Mouse (Mus musculus): ENCODE data around the gene Pde9a. TPM values are rescaled to one million over a fixed set of nuclear protein-coding genes. Genes with fewer than 3 reads are reported as not detected.

Pde9a gene
- total RNA-seq, 2 experiments from 2014 or later, result 21.8 to 31.9 TPM

GRCm38 (mm10) chr17:31462506-31462905, 76.5 kb downstream of the Pde9a start:
- no peak for TF ChIP-seq CTCF (conservative IDR thresholded peaks at IDR 0.05)
- Histone ChIP-seq H3K4me3 (no peak overlapping the region), H3K27ac (no peak overlapping the region)
- no peak for DNase-seq (ENCODE audit: low spot score in 2 of 2)

DNA sequence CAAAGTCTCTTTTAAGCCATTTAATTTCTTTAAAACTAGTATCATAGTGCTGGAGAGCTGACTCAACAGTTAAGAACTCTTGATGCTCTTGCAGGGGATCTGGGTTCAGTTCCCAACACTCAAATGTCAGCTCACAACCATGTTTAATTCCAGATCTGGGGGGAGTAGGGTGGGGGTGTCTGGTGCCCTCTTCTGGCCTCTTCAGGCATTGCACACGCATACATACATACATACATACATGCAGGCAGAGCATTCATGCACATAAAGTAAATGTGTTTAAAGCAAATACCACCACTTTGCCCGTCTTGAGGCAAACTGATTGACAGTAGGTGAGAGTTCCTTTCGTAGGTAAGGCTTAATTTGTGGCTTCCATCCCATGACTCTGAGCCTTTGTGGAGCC, 80.8 kb downstream of the Pde9a start:
- TF ChIP-seq CTCF (conservative IDR thresholded peaks at IDR 0.05), result peak; percentile 65
- no peak for DNase-seq (ENCODE audit: low spot score in 2 of 2)
- H3K4me3 ChIP-seq, result no peak overlapping the region
- H3K27ac ChIP-seq, result no peak overlapping the region

DNA sequence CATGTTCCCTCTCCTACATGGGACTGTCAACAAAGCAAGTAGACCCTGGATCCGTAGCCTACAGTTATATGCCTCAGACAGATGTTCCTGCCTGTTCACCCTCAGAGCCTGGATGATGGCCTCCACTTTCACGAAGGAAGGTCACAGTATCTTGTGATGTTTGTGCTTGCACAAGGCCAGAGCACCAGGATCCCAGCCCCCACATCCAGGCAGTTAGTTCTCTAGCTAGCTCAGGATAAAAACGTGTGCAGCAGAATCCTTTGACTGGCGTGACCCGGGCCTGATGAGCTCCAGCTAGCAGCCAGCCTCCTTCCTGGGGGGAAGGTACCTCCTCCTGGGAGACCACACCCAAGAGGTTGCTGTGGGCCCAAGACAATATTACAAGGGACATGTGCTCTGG, 82.5 kb downstream of the Pde9a start:
- Histone ChIP-seq H3K27ac (no peak overlapping the region), H3K4me3 (no peak overlapping the region)
- no peak for TF ChIP-seq CTCF (conservative IDR thresholded peaks at IDR 0.05)
- no peak for DNase-seq (ENCODE audit: low spot score in 2 of 2)

GRCm38 (mm10) chr17:31470766-31471418, 84.9 kb downstream of the Pde9a start:
- no peak for DNase-seq (ENCODE audit: low spot score in 2 of 2)
- no peak for TF ChIP-seq CTCF (conservative IDR thresholded peaks at IDR 0.05)

DNA sequence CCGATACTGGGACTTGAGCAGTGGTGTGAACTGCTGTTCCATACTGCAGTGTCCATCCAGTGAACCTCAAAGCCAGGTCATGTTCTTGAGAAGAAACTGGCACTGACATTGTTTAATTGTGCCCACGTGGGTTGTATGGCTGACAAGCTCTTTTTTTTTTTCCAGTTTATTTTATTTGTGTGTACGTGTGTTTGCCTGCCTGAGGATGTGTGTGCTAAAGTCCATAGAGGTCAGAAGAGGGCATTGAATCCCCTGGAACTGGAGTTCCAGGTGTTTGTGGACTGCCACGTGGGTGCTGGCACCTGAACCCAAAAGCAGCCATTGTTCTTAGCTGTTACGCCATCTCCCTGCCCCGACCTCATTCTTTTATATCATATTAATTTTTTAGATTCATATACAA, 88.4 kb downstream of the Pde9a start:
- no peak overlapping the region for H3K27ac ChIP-seq
- H3K4me3 ChIP-seq, result no peak overlapping the region
- no peak for TF ChIP-seq CTCF (conservative IDR thresholded peaks at IDR 0.05)
- no peak for DNase-seq (ENCODE audit: low spot score in 2 of 2)

More at GRCm38 (mm10) chr17:31470766-31471418, 84.9 kb downstream of the Pde9a start:
- Histone ChIP-seq H3K27ac (no peak overlapping the region), H3K4me3 (no peak overlapping the region)

GRCm38 (mm10) chr17:31478606-31479005, 92.6 kb downstream of the Pde9a start:
- Histone ChIP-seq H3K4me3 (no peak overlapping the region), H3K27ac (no peak overlapping the region)
- no peak for DNase-seq (ENCODE audit: low spot score in 2 of 2)
- TF ChIP-seq CTCF (conservative IDR thresholded peaks at IDR 0.05), result no peak

DNA sequence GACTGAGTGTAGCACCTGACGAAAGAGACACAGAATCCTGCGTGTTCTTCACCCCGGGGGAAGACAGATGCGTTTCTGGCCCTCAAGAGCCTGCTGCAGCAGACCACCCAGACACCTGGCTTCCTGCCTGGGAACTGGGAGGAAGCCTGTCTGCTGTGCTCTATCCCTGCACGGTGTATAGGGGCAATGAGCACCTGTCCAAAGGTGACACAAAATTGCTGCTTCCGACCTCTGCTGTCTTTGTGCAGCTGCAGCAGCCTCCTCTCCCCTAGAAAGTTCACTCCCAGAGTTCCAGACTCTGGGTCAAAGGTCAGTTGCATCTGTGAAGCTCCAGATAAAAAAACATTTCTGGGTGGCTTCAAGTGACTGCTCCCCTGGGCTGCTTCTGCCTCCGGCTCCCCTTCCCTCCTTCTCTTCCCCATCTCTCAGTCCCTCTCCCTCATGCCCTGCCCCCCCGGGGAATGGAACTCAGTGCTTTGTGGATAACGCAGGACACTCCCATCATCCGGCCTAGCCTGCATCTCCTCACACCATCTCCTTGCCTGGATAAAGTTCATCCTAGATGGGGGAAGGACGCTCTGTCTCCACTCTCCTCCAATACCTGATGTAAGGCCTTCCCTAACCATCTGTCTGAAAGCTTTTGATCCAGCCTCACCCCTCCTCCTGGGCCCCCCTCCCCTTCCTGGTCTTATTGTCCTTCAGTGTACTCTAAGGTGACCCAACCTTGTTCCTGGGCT, 93.3 kb downstream of the Pde9a start:
- TF ChIP-seq CTCF (conservative IDR thresholded peaks at IDR 0.05), result no peak
- Histone ChIP-seq H3K27ac (no peak overlapping the region), H3K4me3 (no peak overlapping the region)
- no peak for DNase-seq (ENCODE audit: low spot score in 2 of 2)

GRCm38 (mm10) chr17:31486616-31487198, 100.7 kb downstream of the Pde9a start:
- no peak for TF ChIP-seq CTCF (conservative IDR thresholded peaks at IDR 0.05)
- H3K4me3 ChIP-seq, result no peak overlapping the region
- no peak overlapping the region for H3K27ac ChIP-seq
- DNase-seq (ENCODE audit: low spot score in 2 of 2), result no peak

DNA sequence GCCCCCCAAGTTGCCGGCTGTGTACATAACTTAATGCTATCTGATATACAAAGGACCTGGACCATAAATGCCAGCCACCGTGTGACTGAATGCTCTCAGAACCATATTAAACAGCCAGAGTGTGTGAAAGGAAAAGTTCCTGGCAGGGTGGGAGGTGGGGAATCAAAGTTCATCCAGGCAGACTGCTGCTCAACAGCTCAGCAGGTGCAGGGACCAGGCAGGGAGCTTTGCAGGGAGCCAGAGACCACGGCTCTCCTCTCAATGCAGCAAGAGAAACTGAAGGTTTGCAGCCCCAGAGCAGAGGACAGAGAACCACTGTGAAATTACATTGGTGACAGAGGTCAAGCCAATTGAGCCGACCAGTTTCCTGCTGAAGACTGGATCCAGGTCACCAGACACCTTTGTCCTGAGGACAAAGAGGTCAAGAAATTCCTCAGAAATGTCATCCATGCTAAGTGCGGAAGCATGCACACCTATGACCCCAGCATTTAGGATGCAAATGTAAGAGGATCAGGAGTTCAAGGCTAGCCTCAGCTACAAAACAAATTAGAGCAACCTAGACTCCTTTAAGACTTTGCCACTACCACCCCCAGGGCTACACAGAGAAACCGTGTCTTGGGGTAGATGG, 101.5 kb downstream of the Pde9a start:
- no peak for DNase-seq (ENCODE audit: low spot score in 2 of 2)
- TF ChIP-seq CTCF (conservative IDR thresholded peaks at IDR 0.05), result no peak
- no peak overlapping the region for H3K27ac ChIP-seq
- H3K4me3 ChIP-seq, result no peak overlapping the region

DNA sequence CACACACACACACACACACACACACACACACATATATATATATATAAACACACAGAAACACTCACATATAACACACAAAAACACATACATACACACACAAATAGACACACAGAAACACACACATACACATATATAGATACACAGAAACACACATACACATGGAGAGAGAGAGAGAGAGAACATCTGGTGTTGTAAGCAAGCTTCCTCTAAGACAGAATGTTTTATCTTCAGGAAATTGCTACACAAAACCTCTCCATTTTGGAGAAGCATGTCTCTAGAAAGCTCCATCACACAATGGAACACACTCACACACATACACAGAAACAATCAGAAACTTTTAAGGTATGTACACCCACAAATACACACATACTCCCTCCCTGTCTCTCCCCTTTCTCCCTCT, 105.3 kb downstream of the Pde9a start:
- DNase-seq (ENCODE audit: low spot score in 2 of 2), result no peak
- no peak for TF ChIP-seq CTCF (conservative IDR thresholded peaks at IDR 0.05)
- Histone ChIP-seq H3K27ac (no peak overlapping the region), H3K4me3 (no peak overlapping the region)

DNA sequence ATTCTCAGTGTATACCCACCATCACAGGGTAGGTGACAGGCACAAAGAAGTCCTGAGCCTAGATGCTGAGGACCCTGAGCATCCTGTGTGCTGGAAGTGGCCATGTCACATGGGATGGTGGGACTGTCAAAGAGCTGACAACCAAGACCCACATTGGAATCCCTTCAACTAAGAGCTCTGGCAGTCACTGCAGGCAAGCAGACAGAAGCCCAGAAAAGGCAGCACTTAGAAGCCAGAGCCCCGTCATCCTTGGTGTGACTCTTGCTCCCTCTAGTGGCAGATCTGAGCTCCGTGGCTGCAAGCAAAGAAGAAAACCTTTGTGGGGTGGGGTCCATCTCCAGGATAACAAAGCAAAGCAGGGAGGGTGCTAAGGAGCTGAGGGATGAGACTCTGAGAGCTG, 106.4 kb downstream of the Pde9a start:
- Histone ChIP-seq H3K27ac (no peak overlapping the region), H3K4me3 (no peak overlapping the region)
- peak; percentile 97 for TF ChIP-seq CTCF (conservative IDR thresholded peaks at IDR 0.05)
- peak; percentile 85 for DNase-seq (ENCODE audit: low spot score in 2 of 2)

- no peak overlapping the region for H3K27ac ChIP-seq
- no peak overlapping the region for H3K4me3 ChIP-seq
- no peak for TF ChIP-seq CTCF (conservative IDR thresholded peaks at IDR 0.05)
- no peak for DNase-seq (ENCODE audit: low spot score in 2 of 2)
These were observed 109.0 kb downstream of the Pde9a start for GRCm38 (mm10) chr17:31494989-31495388.

DNA sequence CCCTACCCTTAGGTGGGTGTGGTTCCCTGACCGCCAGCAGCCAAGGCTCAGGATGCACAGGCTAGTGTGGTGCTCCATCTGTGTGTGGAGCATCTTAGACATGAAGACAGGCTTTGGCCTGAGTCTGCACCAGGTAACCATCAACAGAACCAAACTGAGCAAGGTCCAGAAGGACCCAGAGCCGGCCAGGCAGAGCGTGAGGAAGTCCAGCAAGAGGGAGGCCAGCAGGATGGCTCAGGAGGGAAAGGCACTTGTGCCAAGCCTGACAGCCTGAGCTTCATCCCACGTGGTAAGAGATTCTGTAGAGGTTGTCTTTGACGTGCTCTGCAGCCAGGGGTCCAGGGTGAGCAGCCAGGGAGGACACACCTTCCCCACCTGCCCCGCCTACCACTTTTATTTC, 111.7 kb downstream of the Pde9a start:
- no peak for TF ChIP-seq CTCF (conservative IDR thresholded peaks at IDR 0.05)
- H3K4me3 ChIP-seq, result no peak overlapping the region
- H3K27ac ChIP-seq, result no peak overlapping the region
- DNase-seq (ENCODE audit: low spot score in 2 of 2), result no peak
